Mouse (Mus musculus) C2C12 (cell line): Measurements from ENCODE around the gene Psmd3.

ENCODE experiments used
- CEBPB ChIP-seq: IDR thresholded peaks from one replicate; pipeline ENCODE4 v1.6.1; 2011; ENCODE audit warnings: low read depth, mild to moderate bottlenecking, control low read depth, moderate library complexity
- CTCF ChIP-seq: IDR thresholded peaks from one replicate; pipeline ENCODE4 v1.5.1; 2011; ENCODE audit not compliant: control insufficient read depth, insufficient read depth, insufficient read length
- FOSL1 ChIP-seq: IDR thresholded peaks from one replicate; pipeline ENCODE4 v1.8.0; 2011; ENCODE audit warnings: mild to moderate bottlenecking, low read length; ENCODE audit not compliant: poor library complexity, insufficient read depth, severe bottlenecking
- MAX ChIP-seq: IDR thresholded peaks from one replicate; pipeline ENCODE4 v1.6.1; 2011; ENCODE audit warnings: mild to moderate bottlenecking, control low read depth
- MYOD1 ChIP-seq: IDR thresholded peaks from one replicate; pipeline ENCODE4 v1.6.1; 2011; ENCODE audit warnings: low read depth; ENCODE audit not compliant: control insufficient read depth, insufficient read length
- MYOG ChIP-seq: IDR thresholded peaks from one replicate; pipeline ENCODE4 v1.6.1; 2011; ENCODE audit not compliant: control insufficient read depth, insufficient read length; ENCODE audit errors: extremely low read depth
- USF1 ChIP-seq: IDR thresholded peaks from one replicate; pipeline ENCODE4 v1.6.1; 2011; ENCODE audit warnings: low read depth, mild to moderate bottlenecking, control low read depth, moderate library complexity

GRCm38 (mm10) chr11:98723098-98723497, 40.7 kb downstream of the Psmd3 start:
- TF ChIP-seq MAX (no peak), CTCF (no peak), MYOD1 (no peak), CEBPB (no peak), USF1 (no peak), FOSL1 (no peak), MYOG (no peak)
